Mouse (Mus musculus) lung, embryonic 14.5 days (tissue): ENCODE results near the gene Erv3. TPM values are rescaled to one million over a fixed set of nuclear protein-coding genes. Genes with fewer than 3 reads are reported as not detected.

Experiments
- ATAC-seq: fragments of 200-750 bp; cut with Nextera tagmentation; 2 replicates; pipeline ENCODE4 v1.8.0; 2017; ENCODE audit warnings: mild to moderate bottlenecking, moderate TSS enrichment, moderate library complexity; ENCODE audit not compliant: insufficient read depth
- DNase-seq: peaks from one replicate; pipeline ENCODE4 v3.0.0-alpha.2; 2015
- H3K27ac ChIP-seq: fragments of 300-500 bp; sonication (generic); 2 replicates; pipeline ENCODE4 v1.5.1; 2014; ENCODE audit warnings: low read depth, mild to moderate bottlenecking, moderate library complexity
- H3K27me3 ChIP-seq: fragments of 300-500 bp; sonication (generic); 2 replicates; pipeline ENCODE4 v1.6.1; 2014; ENCODE audit warnings: low read length, control low read depth; ENCODE audit not compliant: insufficient read depth
- H3K36me3 ChIP-seq: fragments of 300-500 bp; sonication (generic); 2 replicates; pipeline ENCODE4 v1.6.1; 2014; ENCODE audit warnings: control low read depth; ENCODE audit not compliant: insufficient read depth
- H3K4me1 ChIP-seq: fragments of 300-500 bp; sonication (generic); 2 replicates; pipeline ENCODE4 v1.6.1; 2014; ENCODE audit warnings: antibody characterized with exemption, control low read depth; ENCODE audit not compliant: insufficient read depth
- H3K4me2 ChIP-seq: fragments of 300-500 bp; sonication (generic); 2 replicates; pipeline ENCODE4 v1.6.1; 2014; ENCODE audit warnings: mild to moderate bottlenecking
- H3K4me3 ChIP-seq: fragments of 300-500 bp; sonication (generic); 2 replicates; pipeline ENCODE4 v1.5.1; 2014; ENCODE audit warnings: low read depth, low read length
- H3K9ac ChIP-seq: fragments of 300-500 bp; sonication (generic); 2 replicates; pipeline ENCODE4 v1.6.1; 2014
- H3K9me3 ChIP-seq: fragments of 300-500 bp; sonication (generic); 2 replicates; pipeline ENCODE4 v1.6.1; 2016; ENCODE audit warnings: low read depth, low read length, control low read depth
- CTCF ChIP-seq: IDR thresholded peaks from 2 replicates; pipeline ENCODE4 v1.5.1; 2016; ENCODE audit warnings: antibody characterized with exemption, low read depth
- WGBS: fragments of 180-500 bp; shearing (Covaris S2); extraction: QIAGEN DNeasy Blood & Tissue Kit; methylation state at CpG from one replicate; pipeline ENCODE4 v1.1.7; 2014; 5-methylcytosine and 5-hydroxymethylcytosine counted together
- polyA plus RNA-seq: library from polyadenylated mRNA; unstranded; fragments of >200 nt; fragmentation: Nextera tagmentation; extraction: Ambion mirVana; gene quantifications from 2 replicates; pipeline ENCODE4 v1.2.1, GENCODE M21; 2014

Erv3 gene
- polyA plus RNA-seq, 1 experiment from 2014 or later, result not detected

DNA sequence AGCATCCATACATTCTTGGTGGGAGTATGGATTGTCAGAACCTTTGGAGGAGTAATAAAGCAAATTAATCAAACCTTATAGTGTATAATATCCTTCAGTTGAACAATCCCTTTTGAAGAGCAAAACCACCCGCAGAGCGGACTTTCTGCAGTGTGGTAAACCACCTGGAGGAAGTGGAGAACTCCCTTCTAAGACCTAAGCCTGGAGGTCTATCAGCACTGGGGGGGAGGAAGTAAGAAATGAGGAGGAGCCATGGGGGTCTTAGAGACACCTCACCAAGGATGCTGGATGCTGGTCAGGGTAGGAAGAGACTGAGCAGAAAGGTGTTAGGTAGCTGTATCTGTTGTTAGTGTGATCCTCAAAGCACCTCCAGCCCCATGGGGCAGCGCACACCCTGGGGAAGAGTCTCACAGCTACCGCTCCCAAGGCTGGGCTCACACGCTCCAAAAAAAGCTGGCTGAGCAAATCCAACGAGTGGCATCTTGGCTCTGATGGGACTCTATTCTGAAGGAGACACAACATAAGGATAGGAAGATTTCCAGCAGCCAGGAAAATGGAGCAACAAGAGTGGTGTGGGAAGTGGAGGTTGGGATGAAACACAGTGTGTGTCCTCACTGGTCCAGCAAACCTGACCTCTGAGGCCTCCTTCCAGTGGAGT lies 27.1 kb upstream of the Erv3 start:
- DNase-seq (no peak), ATAC-seq (no peak)
- 84% methylated on average over 6 of the region's 6 CpGs for WGBS
- H3K4me3 ChIP-seq, result no peak overlapping the region
- H3K9me3 ChIP-seq, result no peaks in the 10 kb centered on the region
- no peak overlapping the region for H3K27ac ChIP-seq
- no peaks in the 10 kb centered on the region for H3K36me3 ChIP-seq
- TF ChIP-seq CTCF, result no peak
- H3K4me1 ChIP-seq, result no peaks in the 10 kb centered on the region
- no peak overlapping the region for H3K4me2 ChIP-seq
- no peaks in the 10 kb centered on the region for H3K27me3 ChIP-seq
- no peak overlapping the region for H3K9ac ChIP-seq

DNA sequence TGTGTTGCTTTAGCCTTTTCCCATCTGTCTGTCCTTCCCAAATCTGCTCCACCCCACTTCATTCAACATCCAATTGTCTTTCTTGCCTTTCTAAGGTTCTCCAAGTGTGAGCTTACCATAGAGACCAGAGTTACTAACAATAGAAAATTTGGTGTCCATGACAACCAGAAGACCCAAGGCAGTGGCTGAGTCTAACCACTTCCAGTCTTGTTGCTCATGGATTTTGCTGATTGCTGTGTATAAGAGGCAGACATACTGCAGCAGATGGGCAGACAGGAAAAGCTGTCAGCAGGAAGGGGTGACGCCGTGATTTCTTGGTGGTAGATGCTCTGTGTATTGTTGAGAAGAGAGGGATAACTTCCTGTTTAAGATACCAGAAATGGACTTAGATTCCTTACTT lies 23.6 kb upstream of the Erv3 start:
- no peak overlapping the region for H3K4me3 ChIP-seq
- no peak overlapping the region for H3K9ac ChIP-seq
- H3K4me1 ChIP-seq, result no peaks in the 10 kb centered on the region
- WGBS, result 44% methylated on average over 2 of the region's 2 CpGs
- H3K9me3 ChIP-seq, result no peaks in the 10 kb centered on the region
- TF ChIP-seq CTCF, result no peak
- no peak overlapping the region for H3K27ac ChIP-seq
- no peak for ATAC-seq
- peak; percentile 34 for DNase-seq
- H3K36me3 ChIP-seq, result no peaks in the 10 kb centered on the region
- no peak overlapping the region for H3K4me2 ChIP-seq
- no peaks in the 10 kb centered on the region for H3K27me3 ChIP-seq

DNA sequence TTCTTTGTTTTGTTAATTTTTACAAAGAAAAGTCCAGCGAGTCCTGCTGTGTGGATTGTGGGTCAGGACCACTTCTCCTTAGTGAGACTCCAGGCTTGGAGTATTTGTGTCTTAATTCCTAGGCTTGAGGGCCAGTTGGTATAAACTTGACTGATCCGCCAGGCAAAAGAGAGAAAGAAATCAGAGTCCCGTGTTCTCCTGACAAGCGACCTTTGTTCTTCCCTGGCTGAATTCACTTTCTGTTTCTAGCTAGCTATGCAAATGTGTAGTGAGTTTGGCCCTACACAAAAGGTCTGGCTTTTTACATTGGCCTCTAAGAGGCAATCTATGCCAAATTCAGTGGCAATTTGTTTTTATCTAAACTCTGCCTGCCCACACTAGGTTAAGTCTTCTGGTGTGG lies 22.2 kb upstream of the Erv3 start:
- H3K36me3 ChIP-seq, result no peaks in the 10 kb centered on the region
- H3K27ac ChIP-seq, result no peak overlapping the region
- H3K4me2 ChIP-seq, result no peak overlapping the region
- no peaks in the 10 kb centered on the region for H3K4me1 ChIP-seq
- H3K27me3 ChIP-seq, result no peaks in the 10 kb centered on the region
- ATAC-seq (no peak), DNase-seq (no peak)
- H3K9me3 ChIP-seq, result no peaks in the 10 kb centered on the region
- 63% methylated on average over 4 of the region's 4 CpGs for WGBS
- no peak overlapping the region for H3K4me3 ChIP-seq
- H3K9ac ChIP-seq, result no peak overlapping the region
- TF ChIP-seq CTCF, result no peak

GRCm38 (mm10) chr2:131876551-131877265 lies 17.2 kb upstream of the Erv3 start:
- H3K27ac ChIP-seq, result no peak overlapping the region
- no peak for ATAC-seq
- H3K4me3 ChIP-seq, result no peak overlapping the region
- no peak overlapping the region for H3K4me2 ChIP-seq
- DNase-seq, result no peak
- no peaks in the 10 kb centered on the region for H3K4me1 ChIP-seq
- H3K27me3 ChIP-seq, result no peaks in the 10 kb centered on the region
- WGBS, result 86% methylated on average over 7 of the region's 7 CpGs
- H3K9me3 ChIP-seq, result no peaks in the 10 kb centered on the region
- no peak for TF ChIP-seq CTCF
- H3K36me3 ChIP-seq, result no peaks in the 10 kb centered on the region
- H3K9ac ChIP-seq, result no peak overlapping the region

DNA sequence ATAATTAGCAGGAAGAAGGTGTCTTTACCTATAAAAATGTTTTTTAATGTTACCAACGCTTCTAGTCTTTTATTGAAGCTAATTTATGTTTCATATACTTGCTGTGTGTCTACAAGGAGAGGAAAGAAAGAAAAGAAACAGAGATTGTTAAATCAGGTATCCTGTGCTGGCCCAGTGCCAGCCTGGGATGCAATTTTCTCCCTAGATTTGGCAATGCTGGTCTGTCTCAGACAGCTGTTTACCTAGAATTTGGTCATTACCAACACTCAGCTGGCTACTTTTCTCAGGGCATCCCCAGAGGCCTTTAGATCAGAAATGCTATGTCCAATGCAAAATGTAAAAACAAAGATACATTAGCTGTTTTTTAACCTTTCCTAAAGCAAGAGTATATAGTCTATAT lies 13.8 kb upstream of the Erv3 start:
- Histone ChIP-seq H3K27me3 (no peaks in the 10 kb centered on the region), H3K36me3 (no peaks in the 10 kb centered on the region), H3K27ac (no peak overlapping the region), H3K4me3 (no peak overlapping the region), H3K9me3 (no peaks in the 10 kb centered on the region), H3K9ac (no peak overlapping the region), H3K4me2 (no peak overlapping the region), H3K4me1 (no peaks in the 10 kb centered on the region)
- no peak for TF ChIP-seq CTCF
- DNase-seq, result no peak
- no peak for ATAC-seq
- WGBS, result 79% methylated on average over 1 of the region's 1 CpGs

GRCm38 (mm10) chr2:131868983-131869382 lies 9.4 kb upstream of the Erv3 start:
- H3K4me1 ChIP-seq, result no peaks in the 10 kb centered on the region
- ATAC-seq, result no peak
- TF ChIP-seq CTCF, result no peak

GRCm38 (mm10) chr2:131866676-131867075 lies 7.1 kb upstream of the Erv3 start:
- no peak for TF ChIP-seq CTCF
- ATAC-seq (no peak), DNase-seq (no peak)
- H3K4me3 ChIP-seq, result no peak overlapping the region
- H3K9me3 ChIP-seq, result no peaks in the 10 kb centered on the region
- H3K27ac ChIP-seq, result no peak overlapping the region
- H3K36me3 ChIP-seq, result no peaks in the 10 kb centered on the region
- no peaks in the 10 kb centered on the region for H3K4me1 ChIP-seq
- H3K27me3 ChIP-seq, result no peaks in the 10 kb centered on the region
- H3K9ac ChIP-seq, result no peak overlapping the region
- no peak overlapping the region for H3K4me2 ChIP-seq

More at GRCm38 (mm10) chr2:131868983-131869382, 9.4 kb upstream of the Erv3 start:
- Histone ChIP-seq H3K36me3 (no peaks in the 10 kb centered on the region), H3K27ac (no peak overlapping the region), H3K27me3 (no peaks in the 10 kb centered on the region), H3K9me3 (no peaks in the 10 kb centered on the region), H3K4me3 (no peak overlapping the region), H3K9ac (no peak overlapping the region), H3K4me2 (no peak overlapping the region)
- 73% methylated on average over 5 of the region's 5 CpGs for WGBS
- DNase-seq, result no peak
